Mouse (Mus musculus) CD4-positive, CD25-positive, alpha-beta regulatory T cell, adult 2 months (primary cell): ENCODE results near the gene Zfp692.
"Not testable (repeated sequence)": the region's sequence is repeated elsewhere in the genome, so short reads cannot be mapped to it uniquely, and the experiment has no call there.

Experiments used
- DNase-seq: peaks from one replicate; pipeline ENCODE4 v3.0.0-alpha.2; 2012; ENCODE audit warnings: low read depth, low spot score

The Zfp692 gene

DNA sequence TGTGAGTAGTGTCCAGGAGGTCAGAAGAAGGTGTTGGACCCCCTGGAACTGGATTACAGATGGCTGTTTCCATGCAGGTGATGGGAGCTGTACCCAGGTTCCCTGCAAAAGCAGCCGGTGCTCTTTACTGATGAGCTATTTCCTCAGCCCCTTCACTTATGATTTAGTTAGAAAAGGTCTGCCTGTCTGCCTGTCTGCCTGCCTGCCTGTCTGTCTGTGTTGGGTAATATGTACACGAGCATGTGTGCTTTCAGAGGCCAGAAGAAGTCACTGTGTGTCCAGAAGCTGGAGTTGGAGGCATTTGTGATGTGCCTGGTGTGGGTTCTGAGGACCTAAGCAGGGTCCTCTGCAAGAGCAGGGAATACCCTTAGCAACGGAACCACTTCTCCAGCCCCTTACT lies 46.8 kb downstream of the Zfp692 start:
- DNase-seq = no peak

DNA sequence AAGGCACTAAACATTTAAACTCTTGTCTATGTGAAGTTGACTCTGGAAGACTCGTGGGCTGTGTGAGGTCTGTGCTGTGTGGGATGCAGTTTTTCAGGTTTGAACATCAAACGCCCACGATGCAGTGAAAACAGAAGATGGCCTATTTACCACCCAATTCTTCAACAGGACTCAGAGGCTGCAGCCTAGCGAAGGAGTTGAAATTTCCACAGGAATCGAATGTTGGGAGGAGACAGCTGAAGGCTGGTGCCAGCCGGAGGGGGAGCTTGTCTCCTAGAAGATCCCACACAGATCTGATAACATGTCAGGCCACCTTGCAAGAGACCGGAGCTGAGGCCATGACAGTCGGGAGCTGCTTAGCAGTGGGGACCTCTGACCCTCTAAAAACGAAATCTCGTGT lies 47.6 kb downstream of the Zfp692 start:
- DNase-seq = no peak

DNA sequence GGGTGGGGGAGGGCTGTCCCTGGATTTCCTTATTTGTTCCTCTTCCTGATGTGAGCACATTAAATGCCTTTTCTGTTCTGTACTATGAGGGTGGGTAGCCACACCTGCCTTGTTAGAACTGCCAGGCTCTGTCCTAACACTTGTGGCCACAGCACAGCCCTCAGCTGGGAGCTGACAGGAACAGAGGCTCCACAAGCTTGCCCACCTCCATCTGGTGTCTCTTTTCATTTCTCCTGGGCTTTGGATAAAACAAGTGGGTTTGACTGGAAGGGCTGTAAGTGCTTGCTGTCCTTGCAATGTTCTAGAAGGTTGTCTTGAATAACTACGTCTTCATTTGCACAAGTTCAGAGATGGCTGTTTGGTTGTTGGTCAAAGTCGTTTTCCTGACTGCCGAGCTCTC lies 48.1 kb downstream of the Zfp692 start:
- DNase-seq = no peak

DNA sequence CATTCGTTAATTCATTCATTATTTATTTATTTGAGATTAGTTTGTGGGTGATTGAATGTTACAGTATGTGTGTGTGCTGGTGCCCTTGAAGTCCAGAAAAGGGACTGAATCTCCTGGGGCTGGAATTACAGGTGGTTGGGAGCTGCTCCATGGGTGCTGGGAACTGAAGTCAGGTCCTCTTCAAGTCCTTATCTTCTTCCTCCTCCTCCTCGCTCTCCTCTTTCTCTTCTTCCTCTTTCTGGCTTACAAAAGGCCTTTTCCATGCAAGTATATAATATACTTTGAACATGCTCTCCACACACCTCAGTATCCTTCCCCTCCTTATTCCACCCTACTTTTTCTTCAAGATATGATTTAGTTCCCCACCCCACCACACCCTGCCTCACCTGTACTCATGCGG lies 50.2 kb downstream of the Zfp692 start:
- no peak for DNase-seq

DNA sequence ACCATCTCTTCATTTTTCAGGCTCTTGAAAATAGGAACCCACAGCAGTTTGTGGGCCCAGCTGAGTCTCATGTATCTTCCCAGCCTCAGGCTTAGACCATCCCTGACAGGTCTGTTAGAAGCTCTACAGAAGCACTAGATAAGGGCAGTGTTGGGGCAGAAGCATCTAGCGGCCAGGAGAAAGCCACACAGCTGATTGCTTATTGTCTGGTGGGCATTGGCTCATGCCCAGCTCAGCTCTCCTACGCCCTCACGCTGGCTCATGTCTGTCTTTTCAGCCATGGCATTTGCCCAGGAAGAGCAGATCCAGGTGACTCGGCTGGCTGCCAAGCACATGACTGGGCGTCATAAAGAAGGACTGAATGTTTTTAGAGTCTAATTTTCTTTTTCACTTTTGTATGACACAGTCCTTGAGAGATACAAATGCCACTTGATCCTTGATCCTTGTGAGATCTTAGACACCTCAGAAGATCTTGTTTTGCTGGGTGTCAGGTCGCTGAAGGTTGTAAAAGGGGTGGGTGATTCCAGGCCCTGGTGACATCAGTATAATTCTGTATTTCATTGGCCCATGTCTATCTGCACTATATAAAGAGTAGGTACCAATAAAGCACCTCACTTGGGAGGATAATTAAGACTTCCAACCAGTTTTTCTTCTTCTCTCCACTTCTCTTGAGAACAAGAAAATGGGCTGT lies 51.1 kb downstream of the Zfp692 start:
- no peak for DNase-seq

DNA sequence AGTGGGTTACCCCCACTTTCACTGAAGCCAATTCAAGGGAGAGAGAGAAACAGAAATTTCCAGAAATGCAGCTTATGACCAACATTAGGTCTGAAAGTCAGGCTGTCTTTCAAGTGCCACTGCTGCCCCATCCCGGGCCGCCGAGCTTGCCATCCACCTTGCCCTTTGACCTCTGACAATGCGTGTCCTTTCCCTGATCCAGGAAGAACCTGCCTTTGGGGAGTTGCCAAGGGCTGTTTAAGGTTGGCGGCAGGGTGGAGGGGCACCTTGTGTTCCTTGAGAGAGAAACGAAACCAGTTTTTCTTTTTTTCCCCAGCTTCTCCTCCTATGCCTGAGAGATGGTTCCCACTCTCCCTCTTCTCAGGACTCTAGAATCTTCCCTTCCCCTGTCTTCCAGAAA lies 55.7 kb downstream of the Zfp692 start:
- DNase-seq = not testable (repeated sequence)
